Mouse (Mus musculus): Measurements from ENCODE around the gene Ceacam18.
"Not testable (repeated sequence)": the region's sequence is repeated elsewhere in the genome, so short reads cannot be mapped to it uniquely, and the experiment has no call there.

Gene Ceacam18

GRCm38 (mm10) chr7:43667221-43667620 is 32.7 kb downstream of the Ceacam18 start:
- not testable (repeated sequence) for DNase-seq (ENCODE audit: extremely low spot score, low read depth, low spot score)

DNA sequence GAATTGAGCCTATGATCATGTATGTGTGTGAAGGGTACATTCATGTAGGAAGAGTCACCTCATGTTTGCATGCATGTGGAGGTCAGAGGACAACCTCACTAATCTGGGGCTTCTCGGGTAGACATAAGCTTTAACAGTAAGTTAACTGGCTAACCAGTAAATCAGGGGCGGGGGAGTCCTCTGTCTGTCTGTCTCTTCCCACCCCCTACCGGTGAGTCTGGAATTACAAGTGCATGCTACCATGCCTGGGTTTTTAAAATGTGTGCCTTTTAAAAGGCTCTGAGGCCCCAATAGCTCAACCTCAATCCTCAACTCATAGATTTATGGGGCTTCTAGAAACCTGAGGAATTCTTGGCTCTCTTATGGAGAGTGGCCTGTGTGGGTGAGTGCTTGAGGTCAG is 34.1 kb downstream of the Ceacam18 start:
- no peak for DNase-seq (ENCODE audit: extremely low spot score, low read depth, low spot score)

DNA sequence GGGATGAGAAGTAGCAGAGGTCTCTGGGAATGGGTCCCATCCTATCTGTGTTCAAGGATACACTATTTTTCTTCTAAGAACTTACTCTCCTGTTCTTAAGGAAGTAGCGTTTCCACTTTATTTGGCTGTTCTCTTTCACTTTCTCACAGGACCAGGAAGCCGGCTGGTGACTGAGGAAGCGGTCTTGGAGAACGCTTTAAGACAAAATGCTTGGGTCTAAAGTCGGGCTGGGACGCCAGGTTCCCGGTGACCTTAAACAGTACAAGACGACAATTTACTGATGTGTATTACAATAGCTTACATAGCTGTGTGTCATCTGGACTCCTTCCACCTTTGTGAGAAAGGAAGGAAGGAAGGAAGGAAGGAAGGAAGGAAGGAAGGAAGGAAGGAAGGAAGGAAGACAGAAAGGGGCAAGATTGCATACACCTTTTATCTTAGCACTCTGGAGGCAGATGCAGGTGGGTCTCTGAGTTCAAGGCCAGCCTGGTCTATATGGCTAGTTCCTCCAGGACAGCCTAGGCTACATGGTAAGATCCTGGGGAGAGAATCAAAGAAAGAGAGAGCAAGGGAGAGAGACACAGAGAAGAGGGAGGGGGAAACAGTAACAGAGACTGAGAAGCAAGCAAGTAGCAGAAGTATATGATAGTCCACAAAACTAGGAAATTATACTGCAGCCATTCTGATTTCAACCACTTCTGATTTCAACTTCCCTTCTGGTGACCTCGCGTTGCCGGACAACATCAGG is 36.7 kb downstream of the Ceacam18 start:
- no peak for DNase-seq (ENCODE audit: extremely low spot score, low read depth, low spot score)

DNA sequence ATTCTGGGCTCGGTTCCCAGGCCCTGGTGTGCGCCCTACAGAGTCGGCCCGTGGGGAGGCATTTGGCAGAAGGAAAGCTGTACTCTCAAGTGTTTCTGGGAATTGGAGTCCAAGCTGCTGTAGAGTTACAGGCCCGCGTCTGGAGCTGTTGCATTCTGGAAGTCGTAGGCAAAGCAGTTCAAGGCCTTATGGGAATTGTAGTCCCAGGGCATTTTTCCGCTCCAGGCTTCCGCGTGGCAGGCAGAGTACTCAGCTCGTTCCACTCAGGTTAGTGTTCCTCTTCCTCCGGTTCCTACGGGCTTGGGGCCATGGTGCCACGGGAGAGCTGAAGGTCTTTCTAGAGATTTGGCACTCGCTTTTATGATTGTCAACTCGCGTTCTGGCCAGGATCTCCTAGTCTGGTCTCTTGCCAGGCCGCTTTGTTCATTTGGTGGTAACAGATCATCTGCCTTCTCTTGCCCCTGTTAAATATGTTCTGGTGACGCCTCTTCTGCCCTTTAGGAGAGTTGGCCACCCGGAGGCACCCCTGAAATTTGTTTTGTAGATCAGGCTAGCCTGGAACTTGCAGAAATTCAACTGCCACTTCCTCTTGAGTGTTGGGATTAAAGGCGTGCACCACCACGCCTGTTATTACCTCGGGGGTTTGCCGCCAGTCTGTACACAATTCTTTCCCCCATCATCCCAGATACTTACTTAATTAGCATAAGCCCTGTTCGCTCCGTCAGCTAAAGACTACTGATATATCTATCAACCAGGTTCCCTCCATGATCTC is 37.5 kb downstream of the Ceacam18 start, which contains the start of gene Ctu1:
Ctu1 (plus strand) TSS at position 208 of the 772 bp plus-strand sequence.
- peak; percentile 49 for DNase-seq (ENCODE audit: extremely low spot score, low read depth, low spot score)

GRCm38 (mm10) chr7:43672581-43673260 is 38.2 kb downstream of the Ceacam18 start:
- DNase-seq (ENCODE audit: extremely low spot score, low read depth, low spot score), result no peak

- DNase-seq (ENCODE audit: extremely low spot score, low read depth, low spot score), result no peak
These were observed 40.6 kb downstream of the Ceacam18 start for GRCm38 (mm10) chr7:43675091-43675490.

DNA sequence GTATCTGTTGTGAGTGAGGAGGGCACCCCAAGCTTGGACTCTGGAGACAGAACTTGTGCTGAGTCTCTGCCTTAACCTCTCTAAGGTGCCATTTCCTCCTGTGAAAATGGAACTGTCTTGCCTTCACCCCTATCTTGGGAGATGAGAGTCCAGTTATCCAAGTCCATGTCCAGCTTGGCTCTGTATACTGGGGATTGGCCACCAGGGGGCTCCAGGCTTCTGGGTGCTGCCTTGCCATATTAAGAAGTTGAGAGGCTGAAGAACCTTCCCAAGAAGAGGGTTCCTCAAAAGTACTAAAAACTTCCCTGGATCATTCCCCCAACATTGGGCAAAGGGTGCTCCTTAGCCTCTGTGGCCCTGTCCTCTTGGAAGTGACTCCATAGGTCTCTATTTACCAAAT is 44.0 kb downstream of the Ceacam18 start:
- no peak for DNase-seq (ENCODE audit: extremely low spot score, low read depth, low spot score)

DNA sequence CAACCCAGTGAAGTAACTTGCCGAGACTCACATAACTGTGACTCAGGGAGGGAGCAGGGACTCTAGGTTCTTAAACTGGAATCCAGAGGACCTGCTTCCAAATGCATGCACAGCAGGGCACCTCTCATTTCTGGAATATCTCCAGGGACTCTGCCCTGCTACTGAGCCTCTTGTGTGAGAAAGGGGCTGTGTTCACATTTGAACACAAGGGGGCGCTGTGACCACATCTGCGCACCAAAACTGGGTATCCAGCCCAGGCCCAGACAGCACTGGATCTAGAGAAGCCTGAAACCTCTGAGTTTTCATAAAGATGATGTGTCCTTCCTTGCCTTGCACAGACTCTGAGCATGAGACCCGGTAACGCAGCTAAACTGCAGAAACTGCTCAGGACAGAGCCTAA is 46.5 kb downstream of the Ceacam18 start:
- DNase-seq (ENCODE audit: extremely low spot score, low read depth, low spot score), result peak; percentile 22

DNA sequence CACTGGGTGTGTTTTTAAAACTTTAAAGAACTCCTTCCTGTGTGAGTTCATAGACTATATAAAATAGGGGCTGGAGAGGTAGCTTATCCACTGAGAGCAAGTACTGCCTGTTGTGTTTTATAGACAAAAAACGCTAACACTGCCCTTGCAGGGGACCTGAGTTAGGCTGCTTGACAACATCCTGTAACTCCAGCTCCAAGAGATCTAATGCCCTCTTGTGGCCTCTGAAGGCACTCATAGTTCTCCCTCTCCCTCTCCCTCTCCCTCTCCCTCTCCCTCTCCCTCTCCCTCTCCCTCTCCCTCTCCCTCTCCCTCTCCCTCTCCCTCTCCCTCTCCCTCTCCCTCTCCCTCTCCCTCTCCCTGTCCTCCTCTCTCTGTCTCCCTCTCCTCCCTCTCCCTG is 48.0 kb downstream of the Ceacam18 start:
- DNase-seq (ENCODE audit: extremely low spot score, low read depth, low spot score), result not testable (repeated sequence)

DNA sequence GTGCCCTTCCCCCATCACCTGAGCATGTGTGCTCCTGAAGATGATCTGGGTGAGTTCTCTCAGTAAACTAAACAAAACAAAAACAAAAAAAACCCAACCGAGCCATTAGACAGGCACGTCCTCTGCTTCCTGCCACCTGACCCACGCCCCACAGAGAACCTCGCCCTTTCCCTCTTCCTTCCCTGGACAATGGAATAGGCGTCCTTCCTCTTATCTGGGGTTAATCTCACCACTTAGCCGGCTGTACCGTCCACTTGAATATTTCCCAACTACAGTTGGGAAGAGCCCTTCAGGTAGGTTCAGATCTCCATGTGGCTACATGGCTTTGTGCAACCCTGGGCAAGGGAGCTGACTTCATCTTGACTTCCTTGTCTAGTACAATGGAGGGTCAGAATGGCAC is 50.6 kb downstream of the Ceacam18 start:
- DNase-seq (ENCODE audit: extremely low spot score, low read depth, low spot score), result no peak

DNA sequence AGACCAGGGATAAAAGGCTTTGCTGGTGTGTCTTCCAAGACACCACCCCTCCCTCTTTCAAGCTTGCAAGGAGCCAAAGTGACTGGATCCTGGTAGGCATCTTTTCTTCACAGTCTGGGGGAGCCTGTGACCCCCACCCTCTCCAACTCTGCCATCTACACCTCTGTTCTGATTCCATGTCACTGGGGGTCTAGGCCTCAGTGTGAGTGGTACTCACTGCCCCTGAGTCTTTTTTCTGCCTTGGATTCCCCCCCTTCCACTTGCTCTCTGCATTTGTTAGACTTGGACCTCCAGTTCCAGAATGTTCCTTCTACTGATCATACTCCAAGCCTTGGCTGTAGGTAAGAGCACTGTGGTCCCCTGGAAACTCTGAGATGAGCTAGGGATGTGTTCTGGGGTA is 55.6 kb downstream of the Ceacam18 start, which contains the start of gene Klk14:
Klk14 (plus strand) TSS at position 301 of the 400 bp plus-strand sequence.
- DNase-seq (ENCODE audit: extremely low spot score, low read depth, low spot score), result no peak

Measured in hindlimb bud, embryonic 11.5 days (tissue).